8 mouse cellular contexts compared by ENCODE assay signal in the genomic region with DNA sequence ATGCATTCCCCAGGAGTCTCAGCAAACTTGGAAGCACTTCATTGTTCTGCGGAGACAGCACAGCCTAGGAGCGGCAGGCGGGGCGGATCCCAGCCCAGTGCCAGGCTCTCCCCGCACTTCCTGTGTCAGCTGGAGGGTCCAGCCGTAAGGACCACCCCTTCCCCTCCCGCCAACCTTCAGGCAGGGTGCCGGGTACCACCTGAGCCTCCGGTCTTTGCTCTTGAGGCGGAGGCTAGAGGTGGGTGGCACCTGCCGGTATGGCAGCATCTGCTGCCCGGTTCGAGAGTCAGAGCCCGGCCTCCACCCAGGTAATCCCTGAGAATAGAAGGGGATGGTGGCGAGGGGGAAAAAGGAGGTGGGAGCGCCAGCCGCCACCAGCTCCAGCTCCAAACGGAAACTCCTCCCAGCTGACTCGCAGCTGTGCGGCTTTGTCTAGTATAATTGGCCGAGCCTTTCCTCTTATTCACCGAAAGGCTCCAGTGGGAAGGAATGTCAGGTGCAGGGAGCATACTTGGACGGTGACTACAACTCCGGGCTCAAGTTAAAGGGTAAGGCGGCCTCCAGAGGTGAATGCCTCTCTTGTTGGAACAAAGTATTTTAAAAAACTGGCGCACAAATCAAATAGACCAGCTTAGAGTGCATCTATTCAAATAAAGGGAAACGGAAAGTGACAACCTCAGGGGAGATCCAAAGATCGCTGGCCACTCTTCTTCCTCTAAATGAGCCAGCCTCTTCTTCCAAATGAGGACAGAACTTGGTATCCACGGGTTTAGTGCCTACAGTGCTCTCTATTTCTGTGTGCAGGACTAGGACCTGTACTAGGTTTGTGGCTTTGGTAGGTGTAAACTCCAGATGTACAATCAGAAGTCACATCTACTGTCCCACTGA.
DNase-seq lines count a peak whose midpoint lies in the region; ATAC-seq and TF ChIP-seq lines count a peak whose summit lies in the region.

No protein-coding gene starts in this region.

- peak; percentile 11 to 20 for DNase-seq in layer of hippocampus, adult 18-20 months (ENCODE audit: low spot score in 2 of 2)
- no peak for DNase-seq in layer of hippocampus, adult 8-10 months (ENCODE audit: low spot score in 2 of 2)
- DNase-seq in heart, embryonic 10.5 days (ENCODE audit: low spot score): peak; percentile 89
- peak; percentile 49 to 54 for DNase-seq in kidney, adult 8-10 months
- DNase-seq in testis, postnatal 10 days (ENCODE audit: low spot score): peak; percentile 48

- H3K4me2 ChIP-seq in embryonic facial prominence, embryonic 13.5 days: peak overlapping the region; percentile 89
- peak overlapping the region; percentile 85 for H3K4me2 ChIP-seq in liver, embryonic 12.5 days
- H3K4me2 ChIP-seq in myocyte (ENCODE audit: low read depth): peak overlapping the region; percentile 90

- peaks cover 16% of the 10 kb centered on the region for H3K79me2 ChIP-seq in myocyte (ENCODE audit: control insufficient read depth, insufficient read depth)

- H3K36me3 ChIP-seq in embryonic facial prominence, embryonic 13.5 days: no peaks in the 10 kb centered on the region
- H3K36me3 ChIP-seq in heart, embryonic 10.5 days: no peaks in the 10 kb centered on the region
- no peaks in the 10 kb centered on the region for H3K36me3 ChIP-seq in liver, embryonic 12.5 days
- H3K36me3 ChIP-seq in myocyte (ENCODE audit: control insufficient read depth, insufficient read depth): no peaks in the 10 kb centered on the region

- peak; percentile 48; the same call in 1 of the 2 replicates for ATAC-seq in embryonic facial prominence, embryonic 13.5 days (ENCODE audit: insufficient number of reproducible peaks, insufficient read depth, low FRiP score, low TSS enrichment, low read depth)
- peak; percentile 68 for ATAC-seq in liver, embryonic 12.5 days

- no peaks in the 10 kb centered on the region for H3K9me3 ChIP-seq in embryonic facial prominence, embryonic 13.5 days
- H3K9me3 ChIP-seq in heart, embryonic 10.5 days: no peaks in the 10 kb centered on the region
- H3K9me3 ChIP-seq in liver, embryonic 12.5 days (replicated peaks): no peaks in the 10 kb centered on the region

- H3K4me3 ChIP-seq in embryonic facial prominence, embryonic 13.5 days: peak overlapping the region; percentile 53
- peak overlapping the region; percentile 84 for H3K4me3 ChIP-seq in heart, embryonic 10.5 days
- H3K4me3 ChIP-seq in liver, embryonic 12.5 days: peak overlapping the region; percentile 63
- peak overlapping the region; percentile 37 for H3K4me3 ChIP-seq in myocyte

- H3K27ac ChIP-seq in embryonic facial prominence, embryonic 13.5 days: peak overlapping the region; percentile 39
- peak overlapping the region; percentile 90 for H3K27ac ChIP-seq in heart, embryonic 10.5 days
- H3K27ac ChIP-seq in liver, embryonic 12.5 days: no peak overlapping the region

- peaks cover 13% of the 10 kb centered on the region for H3K4me1 ChIP-seq in embryonic facial prominence, embryonic 13.5 days
- peaks cover 18% of the 10 kb centered on the region; the same call in 1 of the 2 replicates for H3K4me1 ChIP-seq in heart, embryonic 10.5 days
- H3K4me1 ChIP-seq in liver, embryonic 12.5 days: peaks cover 33% of the 10 kb centered on the region

- peak overlapping the region; percentile 72 for H3K9ac ChIP-seq in embryonic facial prominence, embryonic 13.5 days
- peak overlapping the region; percentile 64 for H3K9ac ChIP-seq in liver, embryonic 12.5 days

- WGBS in embryonic facial prominence, embryonic 13.5 days: 3% methylated on average over 29 of the region's 29 CpGs
- under 1% methylated on average over 29 of the region's 29 CpGs for WGBS in heart, embryonic 10.5 days
- WGBS in liver, embryonic 12.5 days (ENCODE audit: insufficient replicate concordance): 1% methylated on average over 29 of the region's 29 CpGs

- no peak overlapping the region for H3ac ChIP-seq in myocyte (ENCODE audit: control insufficient read depth, insufficient read length)

- peak; percentile 16 for TF ChIP-seq POLR2A in myocyte (IDR thresholded peaks at IDR 0.05; ENCODE audit: insufficient read length, low read depth)

- H3K27me3 ChIP-seq in embryonic facial prominence, embryonic 13.5 days: no peaks in the 10 kb centered on the region
- no peaks in the 10 kb centered on the region for H3K27me3 ChIP-seq in heart, embryonic 10.5 days (ENCODE audit: insufficient read depth, poor library complexity, severe bottlenecking)
- H3K27me3 ChIP-seq in liver, embryonic 12.5 days (replicated peaks): no peaks in the 10 kb centered on the region
- H3K27me3 ChIP-seq in myocyte (ENCODE audit: control insufficient read depth, insufficient read depth, insufficient read length): no peaks in the 10 kb centered on the region

TF ChIP-seq in myocyte, 11 proteins besides CTCF, POLR2A, EP300 and RAD21:
- TF ChIP-seq MYOD1 (IDR thresholded peaks at IDR 0.05; ENCODE audit: control insufficient read depth in 1 of 3, insufficient read length in 2 of 3, low read depth in 2 of 3) (peak; percentile 77 to 88 (median 78)), MYOG (IDR thresholded peaks at IDR 0.05; ENCODE audit: control insufficient read depth in 1 of 3, insufficient read depth in 1 of 3, insufficient read length in 2 of 3, low read depth in 2 of 3) (peak in 1 of 3 experiments; percentile 80), TCF12 (IDR thresholded peaks at IDR 0.05; ENCODE audit: insufficient read depth, poor library complexity, severe bottlenecking) (peak; percentile 42), TCF3 (IDR thresholded peaks at IDR 0.05; ENCODE audit: insufficient read length, low read depth) (no peak)

Comparison
In these comparisons a context has a peak if more than half of its experiments do, and no peak if none do; other contexts are left out.
1. DNase-seq: peak in layer of hippocampus, adult 18-20 months (2 of 2), heart, embryonic 10.5 days (single experiment), kidney, adult 8-10 months (2 of 2) and testis, postnatal 10 days (single experiment); none in layer of hippocampus, adult 8-10 months (0 of 2).
2. Peak in every context shown above with its lines, with median percentiles within 50 percentile points of each other: H3K4me2 ChIP-seq and H3K4me3 ChIP-seq.